Mouse (Mus musculus) CH12.LX (cell line): ENCODE results near the gene Krr1. TPM values are rescaled to one million over a fixed set of nuclear protein-coding genes. Genes with fewer than 3 reads are reported as not detected.

ENCODE experiments used
- DNase-seq: peaks from one replicate; pipeline ENCODE4 v3.0.0-alpha.2; 2013; ENCODE audit errors: extremely low read depth
- H3K27ac ChIP-seq: 2 replicates; pipeline ENCODE4 v1.5.1; 2012; ENCODE audit warnings: low read depth, mild to moderate bottlenecking, control low read depth, moderate library complexity; ENCODE audit not compliant: insufficient read depth
- H3K27me3 ChIP-seq: replicated peaks from 2 replicates; pipeline ENCODE3; 2012; ENCODE audit warnings: inconsistent platforms
- H3K36me3 ChIP-seq, 2 experiments: replicated peaks in 1 of 2; 2 replicates each; pipeline versions ENCODE3 to v1.6.1; 2012; ENCODE audit warnings: inconsistent platforms in 1 of 2, low read length in 1 of 2, mild to moderate bottlenecking in 1 of 2, mixed read lengths in 1 of 2, moderate library complexity in 1 of 2; ENCODE audit not compliant: control insufficient read depth in 1 of 2, insufficient read depth in 1 of 2
- H3K4me1 ChIP-seq, 2 experiments: 2 replicates each; pipeline ENCODE4 v1.6.1; 2012; ENCODE audit warnings: inconsistent platforms in 1 of 2, moderate library complexity in 1 of 2; ENCODE audit not compliant: insufficient read depth in 2 of 2, control insufficient read depth in 1 of 2
- H3K4me2 ChIP-seq: 2 replicates; pipeline ENCODE4 v1.6.1; 2012; ENCODE audit warnings: low read depth, mild to moderate bottlenecking, control low read depth; ENCODE audit not compliant: poor library complexity, insufficient read depth, severe bottlenecking
- H3K4me3 ChIP-seq, 3 experiments: fragments of 150-350 bp in 1 of 3; sonication (generic) in 1 of 3; replicated peaks in 1 of 3; 2 replicates each; pipeline versions ENCODE3 to v1.5.1; 2011 to 2012; ENCODE audit warnings: low read depth in 2 of 3, low read length in 2 of 3, mild to moderate bottlenecking in 2 of 3, moderate library complexity in 2 of 3, control low read depth in 1 of 3, improper control_type of control experiment in 1 of 3, inconsistent platforms in 1 of 3, mixed read lengths in 1 of 3; ENCODE audit not compliant: poor library complexity in 1 of 3
- H3K79me2 ChIP-seq: replicated peaks from 2 replicates; pipeline ENCODE4 v1.6.1; 2012; ENCODE audit warnings: mild to moderate bottlenecking, moderate library complexity; ENCODE audit not compliant: control insufficient read depth, poor library complexity, insufficient read depth, severe bottlenecking; ENCODE audit errors: extremely low read depth
- H3K9ac ChIP-seq: 2 replicates; pipeline ENCODE4 v1.6.1; 2012; ENCODE audit warnings: low read depth, mild to moderate bottlenecking, control low read depth, moderate library complexity; ENCODE audit not compliant: insufficient read depth
- H3K9me3 ChIP-seq: replicated peaks from 2 replicates; pipeline ENCODE3; 2012; ENCODE audit warnings: low read length, inconsistent platforms, mixed read lengths
- BHLHE40 ChIP-seq: IDR thresholded peaks from 2 replicates; pipeline ENCODE4 v1.6.1; 2011; ENCODE audit warnings: mild to moderate bottlenecking, low read depth, low read length, improper control_type of control experiment
- CHD1 ChIP-seq: IDR thresholded peaks from 2 replicates; pipeline ENCODE4 v1.6.1; 2012; ENCODE audit warnings: low read depth, low read length, improper control_type of control experiment, inconsistent platforms
- CHD2 ChIP-seq: IDR thresholded peaks from 2 replicates; pipeline ENCODE4 v1.6.1; 2011; ENCODE audit warnings: low read length, improper control_type of control experiment
- CTCF ChIP-seq, 2 experiments: IDR thresholded peaks in 1 of 2; conservative IDR thresholded peaks in 1 of 2; 2 replicates each; pipeline ENCODE4 v1.5.1; 2011 to 2012; ENCODE audit warnings: low read depth in 2 of 2, low read length in 2 of 2, improper control_type of control experiment in 1 of 2, inconsistent platforms in 1 of 2, mild to moderate bottlenecking in 1 of 2, moderate library complexity in 1 of 2
- E2F4 ChIP-seq: IDR thresholded peaks from 2 replicates; pipeline ENCODE4 v1.6.1; 2011; ENCODE audit warnings: low read depth, low read length, improper control_type of control experiment; ENCODE audit not compliant: insufficient replicate concordance
- ELF1 ChIP-seq: IDR thresholded peaks from 2 replicates; pipeline ENCODE4 v1.6.1; 2014; ENCODE audit warnings: low read depth, mild to moderate bottlenecking, inconsistent platforms, low read length, improper control_type of control experiment
- EP300 ChIP-seq: IDR thresholded peaks from 2 replicates; pipeline ENCODE4 v1.6.1; 2011; ENCODE audit warnings: low read length, improper control_type of control experiment
- ETS1 ChIP-seq: conservative IDR thresholded peaks from 2 replicates; pipeline ENCODE4 v1.6.1; 2012; ENCODE audit warnings: low read depth, mild to moderate bottlenecking, inconsistent platforms, low read length, improper control_type of control experiment, moderate library complexity
- GABPA ChIP-seq: IDR thresholded peaks from 2 replicates; pipeline ENCODE4 v1.6.1; 2012; ENCODE audit warnings: low read depth, low read length, improper control_type of control experiment, inconsistent platforms; ENCODE audit not compliant: insufficient replicate concordance
- HCFC1 ChIP-seq: IDR thresholded peaks from 2 replicates; pipeline ENCODE4 v1.6.1; 2012; ENCODE audit warnings: low read depth, mild to moderate bottlenecking, inconsistent platforms, low read length, improper control_type of control experiment
- IRF4 ChIP-seq: IDR thresholded peaks from 2 replicates; pipeline ENCODE4 v1.6.1; 2014; ENCODE audit warnings: low read depth, mild to moderate bottlenecking, inconsistent platforms, low read length, improper control_type of control experiment
- JUN ChIP-seq: IDR thresholded peaks from 2 replicates; pipeline ENCODE4 v1.6.1; 2011; ENCODE audit warnings: low read depth, mild to moderate bottlenecking, low read length, improper control_type of control experiment, moderate library complexity; ENCODE audit not compliant: insufficient read depth
- JUND ChIP-seq: conservative IDR thresholded peaks from 2 replicates; pipeline ENCODE4 v1.6.1; 2011; ENCODE audit warnings: low read depth, low read length, improper control_type of control experiment
- KAT2A ChIP-seq: IDR thresholded peaks from 2 replicates; pipeline ENCODE4 v1.6.1; 2012; ENCODE audit warnings: low read length, improper control_type of control experiment, inconsistent platforms; ENCODE audit not compliant: insufficient replicate concordance
- MAFK ChIP-seq: IDR thresholded peaks from 2 replicates; pipeline ENCODE4 v1.6.1; 2011; ENCODE audit warnings: low read length, improper control_type of control experiment; ENCODE audit not compliant: insufficient replicate concordance
- MAX ChIP-seq: IDR thresholded peaks from 2 replicates; pipeline ENCODE4 v1.6.1; 2011; ENCODE audit warnings: low read length, improper control_type of control experiment
- MAZ ChIP-seq: IDR thresholded peaks from 2 replicates; pipeline ENCODE4 v1.6.1; 2012; ENCODE audit warnings: low read depth, mild to moderate bottlenecking, inconsistent platforms, low read length, improper control_type of control experiment, moderate library complexity
- MEF2A ChIP-seq: IDR thresholded peaks from 2 replicates; pipeline ENCODE4 v1.6.1; 2014; ENCODE audit warnings: low read depth, mild to moderate bottlenecking, inconsistent platforms, low read length, improper control_type of control experiment, borderline replicate concordance
- MXI1 ChIP-seq: IDR thresholded peaks from 2 replicates; pipeline ENCODE4 v1.6.1; 2011; ENCODE audit warnings: mild to moderate bottlenecking, low read depth, low read length, improper control_type of control experiment
- MYC ChIP-seq: IDR thresholded peaks from 2 replicates; pipeline ENCODE4 v1.6.1; 2011; ENCODE audit warnings: low read depth, mild to moderate bottlenecking, improper control_type of control experiment, low read length
- NELFE ChIP-seq: IDR thresholded peaks from 2 replicates; pipeline ENCODE4 v1.6.1; 2011; ENCODE audit warnings: low read depth, low read length, improper control_type of control experiment
- NRF1 ChIP-seq: IDR thresholded peaks from 2 replicates; pipeline ENCODE4 v1.6.1; 2014; ENCODE audit warnings: low read depth, mild to moderate bottlenecking, inconsistent platforms, low read length, improper control_type of control experiment, moderate library complexity
- PAX5 ChIP-seq: IDR thresholded peaks from 2 replicates; pipeline ENCODE4 v1.6.1; 2012; ENCODE audit warnings: low read length, inconsistent platforms, mixed read lengths
- POLR2A ChIP-seq: IDR thresholded peaks from 2 replicates; pipeline ENCODE4 v1.6.1; 2011; ENCODE audit warnings: low read depth, mild to moderate bottlenecking, improper control_type of control experiment, low read length
- POLR2AphosphoS2 ChIP-seq: IDR thresholded peaks from 2 replicates; pipeline ENCODE4 v1.6.1; 2011; ENCODE audit warnings: low read depth, low read length, improper control_type of control experiment
- RAD21 ChIP-seq: IDR thresholded peaks from 2 replicates; pipeline ENCODE4 v1.6.1; 2011; ENCODE audit warnings: low read depth, mild to moderate bottlenecking, low read length, improper control_type of control experiment, moderate library complexity
- RCOR1 ChIP-seq: conservative IDR thresholded peaks from 2 replicates; pipeline ENCODE4 v1.6.1; 2012; ENCODE audit warnings: low read depth, mild to moderate bottlenecking, inconsistent platforms, low read length, improper control_type of control experiment
- SIN3A ChIP-seq: IDR thresholded peaks from 2 replicates; pipeline ENCODE4 v1.6.1; 2012; ENCODE audit warnings: low read length, improper control_type of control experiment, inconsistent platforms
- SMC3 ChIP-seq: IDR thresholded peaks from 2 replicates; pipeline ENCODE4 v1.6.1; 2011; ENCODE audit warnings: low read depth, low read length, improper control_type of control experiment
- TBP ChIP-seq: conservative IDR thresholded peaks from 2 replicates; pipeline ENCODE4 v1.6.1; 2011; ENCODE audit warnings: low read depth, low read length, improper control_type of control experiment
- TCF12 ChIP-seq: IDR thresholded peaks from 2 replicates; pipeline ENCODE4 v1.6.1; 2014; ENCODE audit warnings: low read depth, mild to moderate bottlenecking, inconsistent platforms, low read length, improper control_type of control experiment
- UBTF ChIP-seq: IDR thresholded peaks from 2 replicates; pipeline ENCODE4 v1.6.1; 2012; ENCODE audit warnings: low read depth, mild to moderate bottlenecking, inconsistent platforms, low read length, improper control_type of control experiment, moderate library complexity
- USF1 ChIP-seq: IDR thresholded peaks from 2 replicates; pipeline ENCODE4 v1.6.1; 2014; ENCODE audit warnings: low read depth, mild to moderate bottlenecking, inconsistent platforms, low read length, improper control_type of control experiment
- USF2 ChIP-seq: conservative IDR thresholded peaks from 2 replicates; pipeline ENCODE4 v1.6.1; 2011; ENCODE audit warnings: low read depth, low read length, improper control_type of control experiment
- ZC3H11A ChIP-seq: IDR thresholded peaks from 2 replicates; pipeline ENCODE4 v1.6.1; 2012; ENCODE audit warnings: low read depth, mild to moderate bottlenecking, inconsistent platforms, low read length, improper control_type of control experiment
- ZKSCAN1 ChIP-seq: IDR thresholded peaks from 2 replicates; pipeline ENCODE4 v1.6.1; 2012; ENCODE audit warnings: low read depth, inconsistent platforms, low read length, improper control_type of control experiment, borderline replicate concordance
- ZMIZ1 ChIP-seq: IDR thresholded peaks from 2 replicates; pipeline ENCODE4 v1.6.1; 2012; ENCODE audit warnings: low read depth, mild to moderate bottlenecking, inconsistent platforms, low read length, improper control_type of control experiment
- ZNF384 ChIP-seq: IDR thresholded peaks from 2 replicates; pipeline ENCODE4 v1.6.1; 2012; ENCODE audit warnings: low read depth, low read length, improper control_type of control experiment, inconsistent platforms
- dilution Hi-C: fragments of 300-500 bp; cut with MboI; formaldehyde crosslinking; loops from 2 replicates; pipeline ENCODE4 v1.14.3; 2020; ENCODE audit warnings: low sequenced_read_pairs; ENCODE audit not compliant: extremely low pct_unique_long_range_greater_than_20kb, extremely low pct_ligation_motif_present
- in situ Hi-C: fragments of 300-500 bp; cut with MboI; formaldehyde crosslinking; loops from 3 replicates; pipeline ENCODE4 v1.14.3; 2019; ENCODE audit warnings: low sequenced_read_pairs, low pct_ligation_motif_present, low pct_unique_long_range_greater_than_20kb, mixed read lengths
- polyA plus RNA-seq: library from polyadenylated mRNA; unstranded; fragments of >175 nt; gene quantifications from 2 replicates; pipeline ENCODE4 v1.2.1, GENCODE M21; 2012; ENCODE audit warnings: low read depth; ENCODE audit not compliant: insufficient read length
- total RNA-seq, 2 experiments: library from RNA; depleted of rRNA; stranded (reverse); fragments of 300-350 nt in 1 of 2; fragments of >200 nt in 1 of 2; gene quantifications; 2 replicates each; pipeline ENCODE4 v1.2.3; 2012 to 2014

The Krr1 gene
- total and polyA plus RNA-seq, 3 experiments, result 56.9 to 108 (median 58.7) TPM

DNA sequence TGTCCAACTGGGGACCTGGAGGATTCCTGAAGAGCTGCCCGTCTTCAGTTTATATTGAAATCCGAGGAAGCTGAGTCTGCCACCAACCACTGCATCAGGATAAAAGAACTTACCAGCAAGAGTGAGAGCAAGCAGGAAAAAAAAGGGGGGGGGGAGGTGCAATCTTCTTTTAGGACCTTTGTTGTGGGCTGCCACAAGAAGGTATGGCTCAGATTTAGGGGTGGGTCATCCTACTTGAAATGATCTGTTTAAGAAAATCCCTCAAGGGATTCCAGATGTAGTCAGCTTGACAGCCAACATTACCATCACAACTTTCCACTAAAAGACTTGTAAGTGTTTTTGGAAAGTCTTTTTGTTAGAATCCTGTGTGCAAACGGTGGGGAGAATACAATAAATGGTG is 27.3 kb downstream of the Krr1 start (continued):
- TF ChIP-seq CHD2 (peak; percentile 45; the same call in 1 of the 2 replicates), ETS1 (0 out of 2 replicates have a peak, but pooled peaks have one; percentile 26)

DNA sequence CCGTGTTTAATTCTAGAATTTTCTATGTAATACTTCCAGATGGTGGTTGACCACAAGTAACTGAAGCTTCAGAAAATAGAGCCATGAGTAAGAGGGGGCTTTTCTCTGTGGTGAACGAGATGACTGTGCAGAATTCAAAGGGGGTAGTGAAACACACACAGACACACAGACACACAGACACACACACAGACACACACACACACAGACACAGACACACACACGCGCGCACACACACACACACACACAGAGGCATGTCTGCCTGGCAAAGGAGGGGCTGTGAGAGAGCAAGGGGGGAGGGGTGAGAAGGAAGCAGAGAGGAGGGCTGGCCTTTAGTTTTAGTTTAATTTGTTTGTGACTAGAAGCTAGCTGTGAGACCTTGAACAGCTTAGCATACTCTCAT is 28.1 kb downstream of the Krr1 start:
- Histone ChIP-seq H3K79me2 (peaks cover 14% of the 10 kb centered on the region), H3K4me3 (peak overlapping the region in 1 of 3 experiments; percentile 26), H3K36me3 (no peaks in the 10 kb centered on the region), H3K9me3 (no peaks in the 10 kb centered on the region), H3K9ac (no peak overlapping the region), H3K27me3 (no peaks in the 10 kb centered on the region), H3K4me2 (peak overlapping the region; percentile 97; the same call in 1 of the 2 replicates), H3K27ac (peak overlapping the region; percentile 97), H3K4me1 (peaks cover 4 to 32% of the 10 kb centered on the region in 2 experiments; a peak in 3 of 4 replicates)
- DNase-seq, result peak; percentile 95
- TF ChIP-seq POLR2A (peak; percentile 40; the same call in 1 of the 2 replicates), ETS1 (peak; percentile 99), E2F4 (no peak), ZNF384 (peak; percentile 94), JUN (peak; percentile 98), HCFC1 (peak; percentile 58), MEF2A (peak; percentile 100), POLR2AphosphoS2 (peak; percentile 58; the same call in 1 of the 2 replicates), TCF12 (peak; percentile 99), NRF1 (peak; percentile 58), USF2 (no peak), SMC3 (peak; percentile 45), MAFK (peak; percentile 98), MXI1 (peak; percentile 71), NELFE (0 out of 2 replicates have a peak, but pooled peaks have one; percentile 1), RAD21 (peak; percentile 3), USF1 (no peak), MAX (peak; percentile 72), UBTF (no peak), MAZ (peak; percentile 100), TBP (no peak), SIN3A (peak; percentile 96), BHLHE40 (peak; percentile 94), CHD2 (peak; percentile 97), PAX5 (no peak), EP300 (peak; percentile 99), IRF4 (peak; percentile 99), JUND (peak; percentile 97), RCOR1 (peak; percentile 97), ELF1 (peak; percentile 58), ZMIZ1 (peak; percentile 70), MYC (peak; percentile 69; the same call in 1 of the 2 replicates), ZKSCAN1 (no peak), ZC3H11A (no peak), KAT2A (no peak), GABPA (peak; percentile 8; the same call in 1 of the 2 replicates), CTCF (conservative IDR thresholded peaks at IDR 0.05 in 1 of 2, IDR thresholded peaks at IDR 0.05 in 1 of 2; ENCODE audit: low read depth in 2 of 2, low read length in 2 of 2) (no peak), CHD1 (peak; percentile 68; the same call in 1 of the 2 replicates)
- in situ Hi-C loops (no loop called here), dilution Hi-C loops (no loop called here)
